Mouse (Mus musculus): ENCODE measurements around the gene Pxmp4. TPM values are rescaled to one million over a fixed set of nuclear protein-coding genes. Genes with fewer than 3 reads are reported as not detected.

Gene Pxmp4
- polyA plus RNA-seq, 2 experiments = 20.6 to 27.0 TPM

- H3K27me3 ChIP-seq (ENCODE audit: control insufficient read depth, insufficient read depth, low read length) = no peaks in the 10 kb centered on the region
- H3K4me1 ChIP-seq (ENCODE audit: control insufficient read depth, insufficient read depth, low read length) = 0 out of 2 replicates have a peak, but pooled peaks cover 5% of the 10 kb centered on the region
- no peak overlapping the region for H3K4me3 ChIP-seq (replicated peaks; ENCODE audit: low read length)
- H3K9ac ChIP-seq (ENCODE audit: low read depth, low read length, severe bottlenecking) = no peak overlapping the region
- no peak overlapping the region for H3K27ac ChIP-seq (replicated peaks; ENCODE audit: low read depth, low read length)
- H3K36me3 ChIP-seq (ENCODE audit: control insufficient read depth, insufficient read depth, low read length) = 0 out of 2 replicates have a peak, but pooled peaks cover 12% of the 10 kb centered on the region
- no peak overlapping the region for H3K4me2 ChIP-seq (replicated peaks; ENCODE audit: low read depth, low read length, severe bottlenecking)
- DNase-seq (ENCODE audit: low spot score) (peak; percentile 15), ATAC-seq (ENCODE audit: low FRiP score, low read depth) (0 out of 2 replicates have a peak, but pooled peaks have one; percentile 20)
- TF ChIP-seq POLR2A (IDR thresholded peaks at IDR 0.05; ENCODE audit: borderline replicate concordance, extremely low read depth, insufficient read depth, insufficient read length) = no peak
- no peaks in the 10 kb centered on the region for H3K9me3 ChIP-seq (ENCODE audit: control insufficient read depth, low read length)
- WGBS = 62% methylated on average over 13 of the region's 15 CpGs
These were observed 19.3 kb downstream of the Pxmp4 start for GRCm38 (mm10) chr2:154583906-154584872.

GRCm38 (mm10) chr2:154581421-154581820 lies 22.1 kb downstream of the Pxmp4 start:
- 0 out of 2 replicates have a peak, but pooled peaks cover 5% of the 10 kb centered on the region for H3K4me1 ChIP-seq (ENCODE audit: control insufficient read depth, insufficient read depth, low read length)
- no peaks in the 10 kb centered on the region for H3K9me3 ChIP-seq (ENCODE audit: control insufficient read depth, low read length)
- no peak overlapping the region for H3K27ac ChIP-seq (replicated peaks; ENCODE audit: low read depth, low read length)
- no peak overlapping the region for H3K4me3 ChIP-seq (replicated peaks; ENCODE audit: low read length)
- H3K36me3 ChIP-seq (ENCODE audit: control insufficient read depth, insufficient read depth, low read length) = 0 out of 2 replicates have a peak, but pooled peaks cover 2% of the 10 kb centered on the region
- no peak for TF ChIP-seq POLR2A (IDR thresholded peaks at IDR 0.05; ENCODE audit: borderline replicate concordance, extremely low read depth, insufficient read depth, insufficient read length)
- ATAC-seq (ENCODE audit: low FRiP score, low read depth) (no peak), DNase-seq (ENCODE audit: low spot score) (no peak)
- no peak overlapping the region for H3K4me2 ChIP-seq (replicated peaks; ENCODE audit: low read depth, low read length, severe bottlenecking)
- H3K9ac ChIP-seq (ENCODE audit: low read depth, low read length, severe bottlenecking) = no peak overlapping the region
- 73% methylated on average over 1 of the region's 1 CpGs for WGBS
- H3K27me3 ChIP-seq (ENCODE audit: control insufficient read depth, insufficient read depth, low read length) = no peaks in the 10 kb centered on the region

GRCm38 (mm10) chr2:154580586-154580985 lies 22.9 kb downstream of the Pxmp4 start:
- 0 out of 2 replicates have a peak, but pooled peaks cover 5% of the 10 kb centered on the region for H3K4me1 ChIP-seq (ENCODE audit: control insufficient read depth, insufficient read depth, low read length)
- H3K27ac ChIP-seq (replicated peaks; ENCODE audit: low read depth, low read length) = no peak overlapping the region
- TF ChIP-seq POLR2A (IDR thresholded peaks at IDR 0.05; ENCODE audit: borderline replicate concordance, extremely low read depth, insufficient read depth, insufficient read length) = no peak
- 78% methylated on average over 8 of the region's 8 CpGs for WGBS
- H3K36me3 ChIP-seq (ENCODE audit: control insufficient read depth, insufficient read depth, low read length) = no peaks in the 10 kb centered on the region
- DNase-seq (ENCODE audit: low spot score) (no peak), ATAC-seq (ENCODE audit: low FRiP score, low read depth) (no peak)
- H3K4me2 ChIP-seq (replicated peaks; ENCODE audit: low read depth, low read length, severe bottlenecking) = no peak overlapping the region
- H3K27me3 ChIP-seq (ENCODE audit: control insufficient read depth, insufficient read depth, low read length) = no peaks in the 10 kb centered on the region
- H3K4me3 ChIP-seq (replicated peaks; ENCODE audit: low read length) = no peak overlapping the region
- no peaks in the 10 kb centered on the region for H3K9me3 ChIP-seq (ENCODE audit: control insufficient read depth, low read length)
- H3K9ac ChIP-seq (ENCODE audit: low read depth, low read length, severe bottlenecking) = no peak overlapping the region

- no peaks in the 10 kb centered on the region for H3K4me1 ChIP-seq (ENCODE audit: control insufficient read depth, insufficient read depth, low read length)
- H3K27me3 ChIP-seq (ENCODE audit: control insufficient read depth, insufficient read depth, low read length) = no peaks in the 10 kb centered on the region
- DNase-seq (ENCODE audit: low spot score) = no peak
- no peak for TF ChIP-seq POLR2A (IDR thresholded peaks at IDR 0.05; ENCODE audit: borderline replicate concordance, extremely low read depth, insufficient read depth, insufficient read length)
- H3K36me3 ChIP-seq (ENCODE audit: control insufficient read depth, insufficient read depth, low read length) = no peaks in the 10 kb centered on the region
- no peak overlapping the region for H3K9ac ChIP-seq (ENCODE audit: low read depth, low read length, severe bottlenecking)
- 82% methylated on average over 6 of the region's 6 CpGs for WGBS
- ATAC-seq (ENCODE audit: low FRiP score, low read depth) = no peak
- no peak overlapping the region for H3K27ac ChIP-seq (replicated peaks; ENCODE audit: low read depth, low read length)
- no peak overlapping the region for H3K4me3 ChIP-seq (replicated peaks; ENCODE audit: low read length)
- H3K4me2 ChIP-seq (replicated peaks; ENCODE audit: low read depth, low read length, severe bottlenecking) = no peak overlapping the region
- no peaks in the 10 kb centered on the region for H3K9me3 ChIP-seq (ENCODE audit: control insufficient read depth, low read length)
These were observed 25.8 kb downstream of the Pxmp4 start for GRCm38 (mm10) chr2:154577744-154578067.

GRCm38 (mm10) chr2:154576876-154577743 lies 26.4 kb downstream of the Pxmp4 start:
- TF ChIP-seq POLR2A (IDR thresholded peaks at IDR 0.05; ENCODE audit: borderline replicate concordance, extremely low read depth, insufficient read depth, insufficient read length) = no peak
- Histone ChIP-seq H3K9ac (ENCODE audit: low read depth, low read length, severe bottlenecking) (no peak overlapping the region), H3K4me1 (ENCODE audit: control insufficient read depth, insufficient read depth, low read length) (no peaks in the 10 kb centered on the region), H3K27ac (replicated peaks; ENCODE audit: low read depth, low read length) (no peak overlapping the region), H3K27me3 (ENCODE audit: control insufficient read depth, insufficient read depth, low read length) (no peaks in the 10 kb centered on the region), H3K4me3 (replicated peaks; ENCODE audit: low read length) (no peak overlapping the region), H3K9me3 (ENCODE audit: control insufficient read depth, low read length) (no peaks in the 10 kb centered on the region), H3K36me3 (ENCODE audit: control insufficient read depth, insufficient read depth, low read length) (no peaks in the 10 kb centered on the region), H3K4me2 (replicated peaks; ENCODE audit: low read depth, low read length, severe bottlenecking) (no peak overlapping the region)
- DNase-seq (ENCODE audit: low spot score) (no peak), ATAC-seq (ENCODE audit: low FRiP score, low read depth) (no peak)
- WGBS = 56% methylated on average over 12 of the region's 12 CpGs
